Mouse (Mus musculus): Measurements from ENCODE around the gene Bcl9l. TPM values are rescaled to one million over a fixed set of nuclear protein-coding genes. Genes with fewer than 3 reads are reported as not detected.

Gene Bcl9l
- polyA plus RNA-seq, 2 experiments, result 20.5 to 41.2 TPM

GRCm38 (mm10) chr9:44498421-44499355 is 16.1 kb downstream of the Bcl9l start:
- DNase-seq (ENCODE audit: low spot score) (peak; percentile 85), ATAC-seq (ENCODE audit: low FRiP score, low read depth) (peak; percentile 83)
- H3K27me3 ChIP-seq (ENCODE audit: control insufficient read depth, insufficient read depth, low read length), result no peaks in the 10 kb centered on the region
- no peak for TF ChIP-seq POLR2A (IDR thresholded peaks at IDR 0.05; ENCODE audit: borderline replicate concordance, extremely low read depth, insufficient read depth, insufficient read length)
- peak overlapping the region; percentile 70 for H3K9ac ChIP-seq (ENCODE audit: low read depth, low read length, severe bottlenecking)
- H3K36me3 ChIP-seq (ENCODE audit: control insufficient read depth, insufficient read depth, low read length), result peaks cover 33% of the 10 kb centered on the region
- H3K4me2 ChIP-seq (replicated peaks; ENCODE audit: low read depth, low read length, severe bottlenecking), result peak overlapping the region; percentile 91
- H3K9me3 ChIP-seq (ENCODE audit: control insufficient read depth, low read length), result no peaks in the 10 kb centered on the region
- H3K27ac ChIP-seq (replicated peaks; ENCODE audit: low read depth, low read length), result peak overlapping the region; percentile 97
- under 1% methylated on average over 47 of the region's 59 CpGs for WGBS
- H3K4me3 ChIP-seq (replicated peaks; ENCODE audit: low read length), result peak overlapping the region; percentile 45
- H3K4me1 ChIP-seq (ENCODE audit: control insufficient read depth, insufficient read depth, low read length), result peaks cover 79% of the 10 kb centered on the region

GRCm38 (mm10) chr9:44499356-44500162 is 16.9 kb downstream of the Bcl9l start:
- TF ChIP-seq POLR2A (IDR thresholded peaks at IDR 0.05; ENCODE audit: borderline replicate concordance, extremely low read depth, insufficient read depth, insufficient read length), result no peak
- WGBS, result 2% methylated on average over 20 of the region's 20 CpGs
- no peaks in the 10 kb centered on the region for H3K27me3 ChIP-seq (ENCODE audit: control insufficient read depth, insufficient read depth, low read length)
- H3K36me3 ChIP-seq (ENCODE audit: control insufficient read depth, insufficient read depth, low read length), result peaks cover 40% of the 10 kb centered on the region
- peak overlapping the region; percentile 97 for H3K27ac ChIP-seq (replicated peaks; ENCODE audit: low read depth, low read length)
- peaks cover 70% of the 10 kb centered on the region for H3K4me1 ChIP-seq (ENCODE audit: control insufficient read depth, insufficient read depth, low read length)
- DNase-seq (ENCODE audit: low spot score) (peak; percentile 86), ATAC-seq (ENCODE audit: low FRiP score, low read depth) (peak; percentile 69)
- peak overlapping the region; percentile 70 for H3K9ac ChIP-seq (ENCODE audit: low read depth, low read length, severe bottlenecking)
- H3K9me3 ChIP-seq (ENCODE audit: control insufficient read depth, low read length), result no peaks in the 10 kb centered on the region
- H3K4me3 ChIP-seq (replicated peaks; ENCODE audit: low read length), result peak overlapping the region; percentile 45
- peak overlapping the region; percentile 91 for H3K4me2 ChIP-seq (replicated peaks; ENCODE audit: low read depth, low read length, severe bottlenecking)

GRCm38 (mm10) chr9:44500163-44500533 is 17.5 kb downstream of the Bcl9l start:
- DNase-seq (ENCODE audit: low spot score), result no peak
- Histone ChIP-seq H3K27ac (replicated peaks; ENCODE audit: low read depth, low read length) (peak overlapping the region; percentile 97), H3K4me3 (replicated peaks; ENCODE audit: low read length) (peak overlapping the region; percentile 45), H3K4me2 (replicated peaks; ENCODE audit: low read depth, low read length, severe bottlenecking) (peak overlapping the region; percentile 91), H3K9me3 (ENCODE audit: control insufficient read depth, low read length) (no peaks in the 10 kb centered on the region), H3K36me3 (ENCODE audit: control insufficient read depth, insufficient read depth, low read length) (peaks cover 43% of the 10 kb centered on the region), H3K9ac (ENCODE audit: low read depth, low read length, severe bottlenecking) (peak overlapping the region; percentile 70; the same call in 1 of the 2 replicates), H3K4me1 (ENCODE audit: control insufficient read depth, insufficient read depth, low read length) (peaks cover 64% of the 10 kb centered on the region), H3K27me3 (ENCODE audit: control insufficient read depth, insufficient read depth, low read length) (no peaks in the 10 kb centered on the region)
- TF ChIP-seq POLR2A (IDR thresholded peaks at IDR 0.05; ENCODE audit: borderline replicate concordance, extremely low read depth, insufficient read depth, insufficient read length), result no peak
- no peak for ATAC-seq (ENCODE audit: low FRiP score, low read depth)
- WGBS, result 11% methylated on average over 5 of the region's 5 CpGs

- peak overlapping the region; percentile 45 for H3K4me3 ChIP-seq (replicated peaks; ENCODE audit: low read length)
- no peak for DNase-seq (ENCODE audit: low spot score)
- peak overlapping the region; percentile 68 for H3K27ac ChIP-seq (replicated peaks; ENCODE audit: low read depth, low read length)
- no peak overlapping the region for H3K9ac ChIP-seq (ENCODE audit: low read depth, low read length, severe bottlenecking)
- H3K36me3 ChIP-seq (ENCODE audit: control insufficient read depth, insufficient read depth, low read length), result peaks cover 48% of the 10 kb centered on the region
- TF ChIP-seq POLR2A (IDR thresholded peaks at IDR 0.05; ENCODE audit: borderline replicate concordance, extremely low read depth, insufficient read depth, insufficient read length), result no peak
- H3K4me2 ChIP-seq (replicated peaks; ENCODE audit: low read depth, low read length, severe bottlenecking), result peak overlapping the region; percentile 91
- H3K9me3 ChIP-seq (ENCODE audit: control insufficient read depth, low read length), result no peaks in the 10 kb centered on the region
- no peaks in the 10 kb centered on the region for H3K27me3 ChIP-seq (ENCODE audit: control insufficient read depth, insufficient read depth, low read length)
- no peak for ATAC-seq (ENCODE audit: low FRiP score, low read depth)
- H3K4me1 ChIP-seq (ENCODE audit: control insufficient read depth, insufficient read depth, low read length), result peaks cover 59% of the 10 kb centered on the region
- WGBS, result 21% methylated on average over 8 of the region's 8 CpGs
Measured at GRCm38 (mm10) chr9:44500638-44501175, 18.1 kb downstream of the Bcl9l start.
